In the genomic region with DNA sequence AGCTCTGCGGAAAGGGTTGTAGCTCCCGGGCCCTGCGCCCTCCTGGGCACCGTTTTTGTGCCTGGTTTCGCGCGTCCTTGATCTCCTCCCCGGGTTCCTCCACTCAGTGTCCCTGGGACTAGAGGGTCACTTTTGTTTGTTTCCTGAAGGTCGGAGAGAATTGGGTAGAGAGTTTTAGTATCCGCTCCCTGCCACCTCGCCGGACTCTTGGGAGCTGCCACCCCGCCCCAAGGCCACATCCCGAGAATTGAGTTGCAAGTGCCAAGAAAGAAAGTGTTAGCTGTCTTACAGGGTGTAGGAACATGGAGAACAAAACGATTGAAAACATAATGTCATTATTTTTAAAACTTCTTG, we compare ENCODE assay signal across 9 mouse cellular contexts. TPM values are rescaled to one million over a fixed set of nuclear protein-coding genes. Genes with fewer than 3 reads are reported as not detected.
DNase-seq lines count a peak whose midpoint lies in the region; ATAC-seq and TF ChIP-seq lines count a peak whose summit lies in the region.
"Had no signal": no experiment of that assay in that cellular context is flagged by ENCODE, and none has a peak within 500 bp of the region (broad histone marks: within the 10 kb centered on the region; RNA-seq: fewer than 3 reads in every experiment).

No protein-coding gene starts in this region.

- peak overlapping the region; percentile 72 for H3K4me2 ChIP-seq in limb, embryonic 14.5 days (replicated peaks; ENCODE audit: low read depth, low read length, severe bottlenecking)
- H3K4me2 ChIP-seq in stomach, embryonic 15.5 days = peak overlapping the region; percentile 55

- peak overlapping the region; percentile 85 for H3K4me3 ChIP-seq in cerebellum, adult 2 months (replicated peaks; ENCODE audit: insufficient read depth, low read depth, low read length)
- peak overlapping the region; percentile 99 for H3K4me3 ChIP-seq in testis, adult 2 months (ENCODE audit: control insufficient read depth, low read depth, low read length)
- peak overlapping the region; percentile 91 for H3K4me3 ChIP-seq in limb, embryonic 14.5 days (replicated peaks; ENCODE audit: low read length)
- peak overlapping the region; percentile 93 for H3K4me3 ChIP-seq in stomach, embryonic 15.5 days (replicated peaks)

- no peak for TF ChIP-seq POLR2A in cerebellum, adult 2 months (IDR thresholded peaks at IDR 0.05; ENCODE audit: borderline replicate concordance, insufficient read depth, low read length)
- no peak for TF ChIP-seq POLR2A in testis, adult 2 months (IDR thresholded peaks at IDR 0.05; ENCODE audit: control insufficient read depth, low read depth, low read length)
- no peak for TF ChIP-seq POLR2A in limb, embryonic 14.5 days (IDR thresholded peaks at IDR 0.05; ENCODE audit: borderline replicate concordance, extremely low read depth, insufficient read depth, insufficient read length)

- H3K27ac ChIP-seq in cerebellum, adult 2 months (ENCODE audit: insufficient read depth, low read length) = peak overlapping the region; percentile 49
- H3K27ac ChIP-seq in testis, adult 2 months (ENCODE audit: control insufficient read depth, insufficient read depth, low read depth, low read length) = peak overlapping the region; percentile 87
- H3K27ac ChIP-seq in limb, embryonic 14.5 days (replicated peaks; ENCODE audit: low read depth, low read length) = peak overlapping the region; percentile 89
- peak overlapping the region; percentile 79 for H3K27ac ChIP-seq in stomach, embryonic 15.5 days

- no peak for ATAC-seq in limb, embryonic 14.5 days (ENCODE audit: low FRiP score, low read depth)
- ATAC-seq in stomach, embryonic 15.5 days (ENCODE audit: insufficient read depth, low FRiP score, low read depth) = peak; percentile 0; the same call in 1 of the 2 replicates

- DNase-seq in cerebellum, adult 2 months = no peak
- DNase-seq in cerebellum, adult 8-10 months = no peak
- DNase-seq in testis, postnatal 10 days (ENCODE audit: low spot score) = no peak
- DNase-seq in limb, embryonic 14.5 days (ENCODE audit: low spot score) = peak; percentile 16
- DNase-seq in gastrocnemius, postnatal 10 days = no peak
- no peak for DNase-seq in embryo, embryonic 10 days (ENCODE audit: low spot score)

- no peaks in the 10 kb centered on the region for H3K27me3 ChIP-seq in cerebellum, adult 2 months (ENCODE audit: control insufficient read depth, insufficient read depth, low read length)
- H3K27me3 ChIP-seq in testis, adult 2 months (ENCODE audit: control insufficient read depth, insufficient read depth, low read length) = no peaks in the 10 kb centered on the region
- no peaks in the 10 kb centered on the region for H3K27me3 ChIP-seq in limb, embryonic 14.5 days (ENCODE audit: control insufficient read depth, insufficient read depth, low read length)
- no peaks in the 10 kb centered on the region for H3K27me3 ChIP-seq in stomach, embryonic 15.5 days (replicated peaks)

- H3K36me3 ChIP-seq in testis, adult 2 months (ENCODE audit: control insufficient read depth, insufficient read depth, low read length) = no peaks in the 10 kb centered on the region
- no peaks in the 10 kb centered on the region for H3K36me3 ChIP-seq in limb, embryonic 14.5 days (ENCODE audit: control insufficient read depth, insufficient read depth, low read length)
- no peaks in the 10 kb centered on the region for H3K36me3 ChIP-seq in stomach, embryonic 15.5 days

- no peaks in the 10 kb centered on the region; the same call in none of the 2 replicates for H3K4me1 ChIP-seq in cerebellum, adult 2 months (ENCODE audit: control insufficient read depth, insufficient read depth, low read length)
- peaks cover 2% of the 10 kb centered on the region; the same call in 1 of the 2 replicates for H3K4me1 ChIP-seq in testis, adult 2 months (ENCODE audit: control insufficient read depth, insufficient read depth, low read length)
- H3K4me1 ChIP-seq in limb, embryonic 14.5 days (ENCODE audit: control insufficient read depth, insufficient read depth, low read length) = peaks cover 14% of the 10 kb centered on the region
- peaks cover 11% of the 10 kb centered on the region; the same call in 1 of the 2 replicates for H3K4me1 ChIP-seq in stomach, embryonic 15.5 days

- no peaks in the 10 kb centered on the region for H3K9me3 ChIP-seq in limb, embryonic 14.5 days (ENCODE audit: control insufficient read depth, low read length)
- no peaks in the 10 kb centered on the region for H3K9me3 ChIP-seq in stomach, embryonic 15.5 days

- TF ChIP-seq CTCF in cerebellum, adult 2 months (IDR thresholded peaks at IDR 0.05; ENCODE audit: borderline replicate concordance, insufficient read depth, low read depth, low read length) = no peak
- no peak for TF ChIP-seq CTCF in testis, adult 2 months (IDR thresholded peaks at IDR 0.05; ENCODE audit: control insufficient read depth, insufficient read depth, insufficient replicate concordance, low read depth, low read length)

- WGBS in cerebellum, adult 2 months = 1% methylated on average over 15 of the region's 15 CpGs
- 0% methylated on average over 15 of the region's 15 CpGs for WGBS in limb, embryonic 14.5 days
- WGBS in stomach, embryonic 15.5 days = under 1% methylated on average over 15 of the region's 15 CpGs

- peak overlapping the region; percentile 97 for H3K9ac ChIP-seq in limb, embryonic 14.5 days (ENCODE audit: low read depth, low read length, severe bottlenecking)
- H3K9ac ChIP-seq in stomach, embryonic 15.5 days = peak overlapping the region; percentile 80

RNA-seq across cellular contexts. Expression of a gene that starts 0.5 kb away (rescaled TPM):
- polyA plus RNA-seq in cerebellum, adult 2 months (2012; rRNA removed) = 68.0 and 68.6 TPM in 2 replicates
- polyA plus RNA-seq in testis, adult 2 months (2012; rRNA removed) = 12.0 and 13.5 TPM in 2 replicates
- 354 and 382 TPM in 2 replicates for polyA plus RNA-seq in limb, embryonic 14.5 days (2012; rRNA removed)
- polyA plus RNA-seq in limb, embryonic 14.5 days (2014; fragmentation: Nextera tagmentation; extraction: Ambion mirVana) = 536 and 540 TPM in 2 replicates
- polyA plus RNA-seq in stomach, embryonic 15.5 days (2015; fragmentation: Nextera tagmentation; extraction: Ambion mirVana) = 327 and 341 TPM in 2 replicates
- 100 to 1,000 TPM; 169 to 187 TPM for total RNA-seq in gastrocnemius, postnatal 10 days (2021)

RNA-seq across cellular contexts. Expression of a gene that starts 29.4 kb away (rescaled TPM):
- polyA plus RNA-seq in cerebellum, adult 2 months (2012; rRNA removed) = not detected in 2 replicates
- 369 and 372 TPM in 2 replicates for polyA plus RNA-seq in testis, adult 2 months (2012; rRNA removed)
- polyA plus RNA-seq in limb, embryonic 14.5 days (2012; rRNA removed) = 0.10 and 0.27 TPM in 2 replicates
- 0.23 TPM in 1 of 2 replicates, not detected in the other for polyA plus RNA-seq in limb, embryonic 14.5 days (2014; fragmentation: Nextera tagmentation; extraction: Ambion mirVana)
- 0.09 and 0.13 TPM in 2 replicates for polyA plus RNA-seq in stomach, embryonic 15.5 days (2015; fragmentation: Nextera tagmentation; extraction: Ambion mirVana)
- total RNA-seq in gastrocnemius, postnatal 10 days (2021) = not detected
- total RNA-seq: hematopoietic stem cell, adult 5-6 weeks had no signal

RNA-seq across cellular contexts. Expression of a gene that starts 39.9 kb away (rescaled TPM):
- not detected in 2 replicates for polyA plus RNA-seq in cerebellum, adult 2 months (2012; rRNA removed)
- not detected in 2 replicates for polyA plus RNA-seq in testis, adult 2 months (2012; rRNA removed)
- polyA plus RNA-seq in limb, embryonic 14.5 days (2012; rRNA removed) = 1.3 and 2.1 TPM in 2 replicates
- polyA plus RNA-seq in limb, embryonic 14.5 days (2014; fragmentation: Nextera tagmentation; extraction: Ambion mirVana) = 2.0 and 2.3 TPM in 2 replicates
- polyA plus RNA-seq in stomach, embryonic 15.5 days (2015; fragmentation: Nextera tagmentation; extraction: Ambion mirVana) = 0.30 and 0.43 TPM in 2 replicates
- under 1 TPM; 0.26 to 0.47 TPM for total RNA-seq in gastrocnemius, postnatal 10 days (2021)
- total RNA-seq: hematopoietic stem cell, adult 5-6 weeks had no signal

RNA-seq across cellular contexts. Expression of a gene that starts 47.8 kb away (rescaled TPM):
- polyA plus RNA-seq in cerebellum, adult 2 months (2012; rRNA removed) = 154 and 164 TPM in 2 replicates
- polyA plus RNA-seq in testis, adult 2 months (2012; rRNA removed) = 927 and 1,013 TPM in 2 replicates
- 25.3 and 26.0 TPM in 2 replicates for polyA plus RNA-seq in limb, embryonic 14.5 days (2012; rRNA removed)
- 26.2 and 26.8 TPM in 2 replicates for polyA plus RNA-seq in limb, embryonic 14.5 days (2014; fragmentation: Nextera tagmentation; extraction: Ambion mirVana)
- 12.2 and 12.4 TPM in 2 replicates for polyA plus RNA-seq in stomach, embryonic 15.5 days (2015; fragmentation: Nextera tagmentation; extraction: Ambion mirVana)
- 10 to 100 TPM; 13.4 to 15.2 TPM for total RNA-seq in gastrocnemius, postnatal 10 days (2021)

Comparison
In these comparisons a context has a peak if more than half of its experiments do, and no peak if none do; other contexts are left out.
1. RNA of a gene that starts 29.4 kb away (polyA plus RNA-seq): 369 to 372 TPM in testis, adult 2 months; 0.09 to 0.13 TPM in stomach, embryonic 15.5 days, 0.10 to 0.27 TPM in limb, embryonic 14.5 days and not detected in cerebellum, adult 2 months; every median in the first group is over 100 times any median in the second.
2. Peak in every context shown above with its lines, with median percentiles within 50 percentile points of each other: H3K27ac ChIP-seq and H3K4me3 ChIP-seq.